Mouse (Mus musculus): Measurements from ENCODE around the gene Hoxa6. TPM values are rescaled to one million over a fixed set of nuclear protein-coding genes. Genes with fewer than 3 reads are reported as not detected.

Gene Hoxa6
- polyA plus RNA-seq, 1 experiment from 2014 or later, result 2.9 TPM

- H3K36me3 ChIP-seq, result no peaks in the 10 kb centered on the region
- H3K4me3 ChIP-seq, result no peak overlapping the region
- H3K27me3 ChIP-seq, result peaks cover 99% of the 10 kb centered on the region
- peaks cover 12% of the 10 kb centered on the region; the same call in 1 of the 2 replicates for H3K4me1 ChIP-seq
- no peak overlapping the region for H3K4me2 ChIP-seq
- WGBS, result 2% methylated on average over 23 of the region's 23 CpGs
- ATAC-seq (ENCODE audit: borderline replicate concordance, extremely low read depth, low FRiP score, low TSS enrichment), result no peak
- no peak overlapping the region for H3K9ac ChIP-seq
- H3K27ac ChIP-seq, result no peak overlapping the region
- no peaks in the 10 kb centered on the region for H3K9me3 ChIP-seq
Observed at GRCm38 (mm10) chr6:52247766-52248637, 39.5 kb upstream of the Hoxa6 start.

GRCm38 (mm10) chr6:52246916-52247315, 38.4 kb upstream of the Hoxa6 start:
- H3K27me3 ChIP-seq, result peaks cover 99% of the 10 kb centered on the region
- no peak overlapping the region for H3K27ac ChIP-seq
- H3K4me3 ChIP-seq, result no peak overlapping the region
- no peaks in the 10 kb centered on the region for H3K36me3 ChIP-seq
- no peak for ATAC-seq (ENCODE audit: borderline replicate concordance, extremely low read depth, low FRiP score, low TSS enrichment)
- no peak overlapping the region for H3K9ac ChIP-seq
- 2% methylated on average over 3 of the region's 3 CpGs for WGBS
- no peaks in the 10 kb centered on the region for H3K9me3 ChIP-seq
- peaks cover 12% of the 10 kb centered on the region; the same call in 1 of the 2 replicates for H3K4me1 ChIP-seq
- H3K4me2 ChIP-seq, result no peak overlapping the region

- H3K9me3 ChIP-seq, result no peaks in the 10 kb centered on the region
- H3K27me3 ChIP-seq, result peaks cover 99% of the 10 kb centered on the region
- H3K4me1 ChIP-seq, result peaks cover 12% of the 10 kb centered on the region; the same call in 1 of the 2 replicates
- no peak overlapping the region for H3K4me2 ChIP-seq
- no peak for ATAC-seq (ENCODE audit: borderline replicate concordance, extremely low read depth, low FRiP score, low TSS enrichment)
- no peaks in the 10 kb centered on the region for H3K36me3 ChIP-seq
- no peak overlapping the region for H3K4me3 ChIP-seq
- H3K9ac ChIP-seq, result no peak overlapping the region
- 2% methylated on average over 26 of the region's 26 CpGs for WGBS
- H3K27ac ChIP-seq, result no peak overlapping the region
Observed at GRCm38 (mm10) chr6:52246403-52246803, 37.9 kb upstream of the Hoxa6 start.

DNA sequence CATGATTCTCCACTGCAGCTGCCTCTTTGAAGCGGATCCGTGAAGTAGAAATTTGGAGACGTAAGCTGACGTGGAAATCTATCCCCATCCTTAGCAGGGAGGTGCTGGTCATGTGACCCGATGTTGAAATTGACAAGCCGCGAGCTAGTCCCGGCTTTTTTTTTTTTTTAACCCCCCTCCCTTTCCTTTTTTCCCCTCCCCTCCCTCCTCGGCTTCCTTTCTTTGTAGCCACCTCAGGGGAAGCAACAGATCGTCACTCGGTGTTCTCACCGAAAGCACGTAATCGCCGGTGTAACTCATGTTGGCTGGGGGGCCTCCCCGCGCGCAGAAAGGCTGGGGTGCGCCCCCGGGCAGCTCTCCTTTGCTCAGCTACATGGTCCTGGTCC, 37.2 kb upstream of the Hoxa6 start, which contains the start of gene Hoxa11:
Hoxa11 (minus strand) TSS at position 54 of the 386 bp plus-strand sequence.
- Histone ChIP-seq H3K4me3 (peak within 1 kb of the TSS; percentile 8; the same call in 1 of the 2 replicates), H3K36me3 (no peaks in the 10 kb centered on the region), H3K4me1 (peaks cover 12% of the 10 kb centered on the region; the same call in 1 of the 2 replicates), H3K4me2 (no peak within 1 kb of the TSS; the same call in 1 of the 2 replicates), H3K9me3 (no peaks in the 10 kb centered on the region), H3K27ac (no peak within 1 kb of the TSS), H3K27me3 (peaks cover 99% of the 10 kb centered on the region), H3K9ac (no peak within 1 kb of the TSS)
- WGBS, result 1% methylated on average over 20 of the region's 20 CpGs
- no peak for ATAC-seq (ENCODE audit: borderline replicate concordance, extremely low read depth, low FRiP score, low TSS enrichment)

DNA sequence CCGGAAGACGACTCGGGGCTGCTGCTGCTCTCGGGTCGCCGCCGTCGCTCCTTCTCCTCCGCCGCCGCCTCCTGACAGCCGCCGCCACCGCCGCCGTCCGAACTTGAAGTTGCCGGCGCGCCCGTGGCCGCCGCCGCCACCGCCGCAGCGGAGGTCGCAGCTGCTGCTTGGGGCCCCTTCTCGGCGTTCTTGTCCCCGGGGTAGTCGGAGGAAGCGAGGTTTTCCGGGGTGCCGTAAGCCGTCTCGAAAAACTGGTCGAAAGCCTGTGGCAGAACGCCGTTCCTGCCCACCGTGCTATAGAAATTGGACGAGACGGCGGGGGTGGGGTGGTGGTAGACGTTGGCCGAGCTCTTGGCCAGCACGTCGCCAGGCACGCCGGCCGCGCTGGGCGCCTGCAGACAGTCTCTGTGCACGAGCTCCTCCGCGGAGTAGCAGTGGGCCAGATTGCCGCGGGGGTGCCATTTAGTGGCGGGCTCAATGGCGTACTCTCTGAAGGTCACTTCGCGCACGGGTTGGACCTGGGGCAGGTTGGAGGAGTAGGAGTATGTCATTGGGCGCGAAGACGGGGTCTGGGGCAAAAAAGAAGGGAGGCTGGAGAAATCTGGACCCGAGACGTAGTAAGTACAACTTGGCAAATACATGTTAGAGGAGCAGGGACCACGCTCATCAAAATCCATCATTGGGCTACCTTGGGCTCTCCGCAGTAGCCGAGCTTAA, 36.7 kb upstream of the Hoxa6 start:
- H3K27me3 ChIP-seq, result peaks cover 100% of the 10 kb centered on the region
- no peaks in the 10 kb centered on the region for H3K9me3 ChIP-seq
- no peaks in the 10 kb centered on the region for H3K36me3 ChIP-seq
- peaks cover 13% of the 10 kb centered on the region for H3K4me1 ChIP-seq
- H3K4me2 ChIP-seq, result no peak overlapping the region
- WGBS, result under 1% methylated on average over 71 of the region's 71 CpGs
- no peak overlapping the region for H3K9ac ChIP-seq
- H3K4me3 ChIP-seq, result peak overlapping the region; percentile 8; the same call in 1 of the 2 replicates
- no peak for ATAC-seq (ENCODE audit: borderline replicate concordance, extremely low read depth, low FRiP score, low TSS enrichment)
- no peak overlapping the region for H3K27ac ChIP-seq

- no peak overlapping the region for H3K9ac ChIP-seq
- no peak for ATAC-seq (ENCODE audit: borderline replicate concordance, extremely low read depth, low FRiP score, low TSS enrichment)
- no peak overlapping the region; the same call in 1 of the 2 replicates for H3K4me3 ChIP-seq
- H3K27me3 ChIP-seq, result peaks cover 100% of the 10 kb centered on the region
- H3K36me3 ChIP-seq, result no peaks in the 10 kb centered on the region
- H3K27ac ChIP-seq, result no peak overlapping the region
- no peak overlapping the region for H3K4me2 ChIP-seq
- WGBS, result 2% methylated on average over 23 of the region's 23 CpGs
- no peaks in the 10 kb centered on the region for H3K9me3 ChIP-seq
- peaks cover 15% of the 10 kb centered on the region for H3K4me1 ChIP-seq
Observed at GRCm38 (mm10) chr6:52244471-52245039, 36.0 kb upstream of the Hoxa6 start.

DNA sequence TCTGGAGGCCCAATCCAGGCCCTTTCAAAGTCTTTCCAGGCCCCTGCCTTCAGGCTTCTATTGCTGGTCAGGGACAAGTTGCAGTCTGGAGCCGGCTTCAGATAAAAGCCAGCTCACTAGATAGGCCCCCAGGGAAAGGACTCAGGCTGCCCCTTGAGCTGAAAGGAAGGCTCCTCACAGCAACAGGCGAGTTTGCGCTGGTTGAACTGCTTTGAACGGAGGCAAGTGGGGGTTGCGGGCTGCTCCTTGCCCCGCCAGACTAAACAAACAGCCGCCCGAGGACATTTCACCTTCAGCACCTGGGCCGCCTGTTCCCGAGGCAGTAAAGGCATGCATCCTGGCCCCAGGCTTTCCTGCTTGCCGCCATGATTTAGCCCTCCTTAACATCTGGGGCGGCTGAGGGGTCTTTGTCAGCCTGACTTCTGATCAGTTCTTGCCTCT, 35.2 kb upstream of the Hoxa6 start:
- no peaks in the 10 kb centered on the region for H3K36me3 ChIP-seq
- ATAC-seq (ENCODE audit: borderline replicate concordance, extremely low read depth, low FRiP score, low TSS enrichment), result no peak

GRCm38 (mm10) chr6:52242801-52243332, 34.3 kb upstream of the Hoxa6 start:
- Histone ChIP-seq H3K4me3 (no peak overlapping the region), H3K4me2 (no peak overlapping the region), H3K9ac (no peak overlapping the region)

More for the DNA sequence above, 35.2 kb upstream of the Hoxa6 start:
- Histone ChIP-seq H3K4me2 (no peak overlapping the region), H3K9me3 (no peaks in the 10 kb centered on the region), H3K9ac (no peak overlapping the region), H3K4me1 (peaks cover 11% of the 10 kb centered on the region), H3K4me3 (no peak overlapping the region), H3K27ac (no peak overlapping the region), H3K27me3 (peaks cover 99% of the 10 kb centered on the region)
- 4% methylated on average over 12 of the region's 12 CpGs for WGBS

DNA sequence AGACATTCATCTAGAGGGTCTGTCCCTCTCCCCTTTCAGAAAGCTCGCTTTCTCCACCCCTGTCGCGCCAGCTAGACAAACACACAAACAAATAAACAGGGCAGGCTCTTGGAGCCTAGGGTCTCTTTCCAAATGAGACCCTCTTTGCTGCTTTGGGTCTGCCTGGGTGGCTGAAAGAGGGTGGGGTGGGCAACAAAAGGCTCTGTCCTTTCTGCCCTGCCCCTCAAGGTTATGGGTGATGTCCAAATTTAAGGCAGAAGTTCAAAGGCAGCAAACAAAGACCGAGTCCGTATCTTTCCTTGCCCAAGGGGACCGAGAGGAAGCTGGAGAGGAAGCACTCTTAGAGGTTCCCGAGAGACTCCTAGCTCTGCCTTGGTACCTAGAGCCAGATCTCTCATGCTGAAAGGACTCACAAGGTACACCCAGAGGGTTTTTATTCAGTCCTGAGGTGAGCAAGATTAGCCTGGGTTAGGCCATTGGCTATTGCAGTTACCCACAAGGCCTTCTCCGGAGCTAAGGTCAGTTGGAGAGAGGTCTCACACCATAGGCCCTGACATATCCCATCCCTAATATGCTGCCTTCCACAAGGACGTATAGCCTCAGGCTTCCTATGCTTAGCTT, 32.6 kb upstream of the Hoxa6 start:
- WGBS, result 10% methylated on average over 9 of the region's 9 CpGs
- H3K36me3 ChIP-seq, result no peaks in the 10 kb centered on the region
- no peak overlapping the region for H3K27ac ChIP-seq
- H3K9me3 ChIP-seq, result no peaks in the 10 kb centered on the region
- H3K4me1 ChIP-seq, result peaks cover 11% of the 10 kb centered on the region
- ATAC-seq (ENCODE audit: borderline replicate concordance, extremely low read depth, low FRiP score, low TSS enrichment), result no peak
- H3K4me2 ChIP-seq, result no peak overlapping the region
- H3K9ac ChIP-seq, result no peak overlapping the region
- no peak overlapping the region for H3K4me3 ChIP-seq
- H3K27me3 ChIP-seq, result peaks cover 98% of the 10 kb centered on the region

More at GRCm38 (mm10) chr6:52242801-52243332, 34.3 kb upstream of the Hoxa6 start:
- no peak overlapping the region for H3K27ac ChIP-seq
- no peak for ATAC-seq (ENCODE audit: borderline replicate concordance, extremely low read depth, low FRiP score, low TSS enrichment)
- peaks cover 11% of the 10 kb centered on the region for H3K4me1 ChIP-seq
- H3K9me3 ChIP-seq, result no peaks in the 10 kb centered on the region
- H3K36me3 ChIP-seq, result no peaks in the 10 kb centered on the region
- peaks cover 98% of the 10 kb centered on the region for H3K27me3 ChIP-seq
- 4% methylated on average over 4 of the region's 4 CpGs for WGBS

DNA sequence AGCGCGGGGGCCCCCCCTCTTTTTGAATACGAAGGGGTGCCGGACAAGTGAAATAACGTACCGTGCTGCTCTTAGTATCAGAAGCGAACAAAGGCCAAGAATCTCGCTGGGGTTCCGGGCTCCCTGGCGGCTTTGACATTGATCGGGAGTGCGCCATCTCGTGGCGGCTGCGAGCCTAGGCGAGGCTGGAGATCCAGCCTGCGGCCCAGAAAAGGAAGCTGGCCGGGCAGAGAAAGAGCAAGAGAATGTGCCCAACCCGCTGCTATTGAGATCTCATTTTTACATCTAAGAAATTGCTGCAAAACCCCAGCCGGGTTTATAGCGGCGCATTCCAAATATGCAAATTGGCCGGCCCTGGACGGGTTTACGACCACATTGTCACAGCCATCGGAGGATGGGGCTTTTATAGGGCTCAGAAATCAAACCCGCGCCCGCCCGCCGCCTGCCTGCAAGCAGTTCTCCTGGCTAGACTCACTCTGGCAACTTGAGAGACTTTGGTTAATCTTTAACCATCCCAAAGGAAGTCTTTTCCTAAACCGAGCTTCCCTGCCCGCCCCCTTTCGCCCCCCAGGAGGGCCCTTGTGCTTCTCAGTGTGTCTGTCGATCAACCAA, 32.0 kb upstream of the Hoxa6 start, which contains the start of gene Hoxa10:
Hoxa10 (minus strand) TSS at position 466 of the 612 bp plus-strand sequence.
- peak within 1 kb of the TSS; percentile 19; the same call in 1 of the 2 replicates for H3K4me3 ChIP-seq
- no peak within 1 kb of the TSS for H3K27ac ChIP-seq
- peak within 1 kb of the TSS; percentile 36 for H3K4me2 ChIP-seq
- peak; percentile 64; the same call in 1 of the 2 replicates for ATAC-seq (ENCODE audit: borderline replicate concordance, extremely low read depth, low FRiP score, low TSS enrichment)
- H3K36me3 ChIP-seq, result no peaks in the 10 kb centered on the region
- H3K9ac ChIP-seq, result no peak within 1 kb of the TSS
- 1% methylated on average over 35 of the region's 35 CpGs for WGBS
- peaks cover 8% of the 10 kb centered on the region for H3K4me1 ChIP-seq
- H3K27me3 ChIP-seq, result peaks cover 98% of the 10 kb centered on the region
- H3K9me3 ChIP-seq, result no peaks in the 10 kb centered on the region

Measured in lung, embryonic 15.5 days (tissue).